Comparison of ENCODE assay signal across 9 mouse cellular contexts in the genomic region with DNA sequence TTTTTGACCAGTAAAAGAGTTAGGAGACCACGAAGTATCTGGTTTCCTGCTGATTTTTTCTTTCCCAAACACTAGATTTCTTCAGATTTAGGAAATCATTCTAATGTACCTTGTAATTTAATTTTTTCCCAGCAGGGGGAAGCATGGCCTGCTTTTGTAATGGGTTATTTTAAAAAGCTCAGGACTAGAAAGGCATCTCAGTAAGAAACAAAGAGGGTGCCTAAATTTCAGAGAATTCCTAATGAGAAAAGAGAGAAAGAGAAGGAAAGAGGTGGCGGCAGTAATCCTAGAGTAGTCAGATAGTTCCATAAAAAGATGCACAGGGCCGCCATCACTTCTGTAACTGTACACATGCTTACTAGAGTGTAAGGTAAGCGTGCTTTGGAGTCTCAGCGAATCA. TPM values are rescaled to one million over a fixed set of nuclear protein-coding genes. Genes with fewer than 3 reads are reported as not detected.
A peak's percentile ranks its signal among the peaks of the same experiment; 100 is the strongest.
DNase-seq lines count a peak whose midpoint lies in the region; ATAC-seq and TF ChIP-seq lines count a peak whose summit lies in the region.
"Had no signal": no experiment of that assay in that cellular context is flagged by ENCODE, and none has a peak within 500 bp of the region (broad histone marks: within the 10 kb centered on the region; RNA-seq: fewer than 3 reads in every experiment).

No protein-coding gene starts in this region.

- H3K4me3 ChIP-seq in lung, postnatal 0 days (ENCODE audit: low read depth, low read length): no peak overlapping the region
- H3K4me3 ChIP-seq: heart, embryonic 15.5 days had no signal

- TF ChIP-seq CTCF in lung, postnatal 0 days (IDR thresholded peaks at IDR 0.05): peak; percentile 36

- DNase-seq in embryo, embryonic 10.5 days (ENCODE audit: low spot score): peak; percentile 73
- no peak for DNase-seq in embryo, embryonic 10 days (ENCODE audit: low spot score)
- DNase-seq in lung, postnatal 0 days (ENCODE audit: low spot score): peak; percentile 36
- no peak for DNase-seq in lung, adult 18-20 months
- peak; percentile 23 to 82 for DNase-seq in layer of hippocampus, adult 18-20 months (ENCODE audit: low spot score in 2 of 2)
- DNase-seq in retina, postnatal 1 day: peak; percentile 69
- no peak for DNase-seq in urinary bladder, adult 2 months (ENCODE audit: low spot score)
- no peak for DNase-seq in adrenal gland, postnatal 10 days

- no peaks in the 10 kb centered on the region for H3K36me3 ChIP-seq in lung, postnatal 0 days (ENCODE audit: insufficient read depth, low read length)
- H3K36me3 ChIP-seq: heart, embryonic 15.5 days had no signal

- 62% methylated on average over 5 of the region's 5 CpGs for WGBS in lung, postnatal 0 days

- no peaks in the 10 kb centered on the region for H3K9me3 ChIP-seq in lung, postnatal 0 days (ENCODE audit: low read length)
- H3K9me3 ChIP-seq: heart, embryonic 15.5 days had no signal

- no peak overlapping the region for H3K4me2 ChIP-seq in lung, postnatal 0 days (replicated peaks; ENCODE audit: low read depth, low read length)
- H3K4me2 ChIP-seq: heart, embryonic 15.5 days had no signal

- H3K9ac ChIP-seq in lung, postnatal 0 days (replicated peaks; ENCODE audit: low read depth): no peak overlapping the region
- H3K9ac ChIP-seq: heart, embryonic 15.5 days had no signal

- no peak for TF ChIP-seq EP300 in lung, postnatal 0 days (IDR thresholded peaks at IDR 0.05)

- H3K4me1 ChIP-seq in lung, postnatal 0 days (ENCODE audit: insufficient read depth, low read depth, low read length): no peaks in the 10 kb centered on the region; the same call in 1 of the 2 replicates

- no peak overlapping the region for H3K27ac ChIP-seq in lung, postnatal 0 days (ENCODE audit: low read length)
- H3K27ac ChIP-seq: heart, embryonic 15.5 days had no signal

- ATAC-seq in lung, postnatal 0 days: no peak

- no peaks in the 10 kb centered on the region for H3K27me3 ChIP-seq in lung, postnatal 0 days (replicated peaks; ENCODE audit: insufficient read depth, low read length)

RNA-seq across cellular contexts. Expression of a gene that starts 2.1 kb away (rescaled TPM):
- polyA plus RNA-seq in lung, postnatal 0 days (2015; fragmentation: Nextera tagmentation; extraction: Ambion mirVana): 0.12 and 0.18 TPM in 2 replicates
- total RNA-seq in layer of hippocampus, adult 18-20 months (2021): 10 to 100 TPM; 12.2 to 12.9 TPM
- polyA plus RNA-seq in urinary bladder, adult 2 months (2012; rRNA removed): 0.06 and 0.07 TPM in 2 replicates
- total RNA-seq in adrenal gland, postnatal 10 days (2021): 1 to 10 TPM in 1 of 2 experiments, under 1 TPM in 1; 0.45 to 1.3 TPM

Comparison
In these comparisons a context has a peak if more than half of its experiments do, and no peak if none do; other contexts are left out.
1. DNase-seq: peak in embryo, embryonic 10.5 days (single experiment), lung, postnatal 0 days (single experiment), layer of hippocampus, adult 18-20 months (2 of 2) and retina, postnatal 1 day (single experiment); none in embryo, embryonic 10 days (single experiment), lung, adult 18-20 months (0 of 2), urinary bladder, adult 2 months (single experiment) and adrenal gland, postnatal 10 days (single experiment).
2. RNA of a gene that starts 2.1 kb away (total RNA-seq): 12.2 to 12.9 TPM in layer of hippocampus, adult 18-20 months; 0.45 to 1.3 TPM in adrenal gland, postnatal 10 days; every median in the first group is over 4 times any median in the second.